Mouse (Mus musculus) neural tube, postnatal 0 days (tissue): ENCODE results near the gene Rbbp4. TPM values are rescaled to one million over a fixed set of nuclear protein-coding genes. Genes with fewer than 3 reads are reported as not detected.

Source experiments
- microRNA-seq: library from miRNA; unstranded; fragments of <30 nt; microRNA quantifications from one replicate; pipeline ENCODE4, GENCODE M21; 2016
- polyA plus RNA-seq: library from polyadenylated mRNA; unstranded; fragments of >200 nt; fragmentation: Nextera tagmentation; extraction: Ambion mirVana; gene quantifications from 2 replicates; pipeline ENCODE4 v1.2.1, GENCODE M21; 2015

The Rbbp4 gene
- polyA plus RNA-seq, result 186 and 200 TPM in 2 replicates

DNA sequence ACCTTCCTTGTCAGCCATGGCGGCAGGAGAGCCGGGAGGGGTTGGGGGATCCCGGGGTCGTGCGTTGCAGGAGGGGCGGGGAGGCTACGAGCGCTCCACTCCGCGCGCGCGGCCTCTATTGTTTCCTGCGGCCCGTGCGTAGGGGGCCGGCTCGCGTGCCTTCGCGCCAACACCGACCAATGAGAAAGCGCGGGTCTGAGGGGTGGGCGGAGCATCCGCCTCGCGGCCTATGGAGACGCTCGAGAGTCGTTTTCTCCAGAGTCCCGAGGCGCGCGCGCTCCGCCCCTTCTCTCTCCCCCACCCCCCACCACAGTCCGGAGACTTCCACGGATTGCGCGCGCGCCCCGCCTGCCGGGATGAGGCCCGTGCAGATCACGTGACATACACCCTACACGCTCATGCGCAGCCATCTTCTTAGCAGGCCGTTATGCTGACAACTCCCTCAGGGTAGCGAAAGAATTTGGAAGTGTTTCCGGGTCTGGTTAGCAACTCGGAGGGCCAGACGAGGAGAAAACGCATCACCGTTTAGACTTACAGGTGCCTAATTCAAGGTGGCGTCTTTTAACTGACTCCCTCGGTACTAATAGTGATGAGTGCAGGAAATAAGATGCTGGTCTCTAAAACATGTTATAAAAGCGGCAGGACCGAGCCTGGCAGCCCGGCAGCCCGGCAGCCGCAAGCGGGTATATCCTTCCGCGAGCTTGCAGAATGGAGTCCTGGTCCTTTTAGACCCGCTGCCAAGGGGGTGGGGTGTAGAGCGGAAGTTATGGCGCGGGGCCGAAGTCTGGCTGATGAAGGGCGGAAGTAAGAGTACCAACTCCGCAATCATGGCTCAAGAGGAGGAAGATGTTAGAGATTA lies at the start of gene Rbbp4, which contains the start of gene Zbtb8os:
Gene Rbbp4, minus strand, starts transcription at position 155 of the 859 bp plus-strand sequence.
Gene Zbtb8os, plus strand, starts transcription at position 480 of the 859 bp plus-strand sequence.

DNA sequence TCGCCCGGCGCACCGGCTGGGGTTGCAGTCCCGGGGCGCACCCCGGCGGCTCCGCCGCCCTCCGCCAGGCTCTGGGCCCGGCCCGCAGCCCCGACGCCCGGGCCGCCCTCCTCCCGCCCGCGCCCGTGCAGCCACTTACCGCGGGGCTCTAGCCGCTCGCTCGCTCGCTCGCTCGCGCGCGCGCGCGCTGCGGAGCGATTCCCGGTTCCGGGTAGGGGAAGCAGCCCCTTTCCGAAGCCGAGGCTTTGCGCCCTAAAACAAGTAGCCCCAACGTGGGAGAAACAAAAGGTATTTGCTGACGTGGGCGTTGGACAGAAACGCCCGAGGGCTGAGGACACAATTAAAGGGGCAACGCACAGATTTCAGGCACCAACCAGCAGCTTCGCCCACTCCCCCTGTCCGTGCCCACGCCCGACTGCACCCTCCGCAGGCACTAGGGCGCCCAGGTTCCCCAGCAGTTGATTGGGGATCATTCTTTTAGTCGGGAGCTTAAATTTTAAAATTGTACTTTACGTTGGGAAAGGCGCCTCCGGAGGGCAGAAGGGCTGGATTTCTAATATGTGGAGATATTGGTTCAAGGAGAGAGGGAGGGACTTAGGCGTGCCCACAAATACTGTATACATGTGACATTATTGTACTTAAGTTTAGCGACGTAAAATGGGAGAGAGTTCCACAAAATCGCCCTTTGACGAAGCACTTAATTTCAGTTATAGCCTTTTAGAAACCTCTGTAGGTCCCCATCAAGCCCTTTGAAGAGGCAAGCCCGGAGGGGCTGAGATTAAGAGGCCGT lies 42.6 kb upstream of the Rbbp4 start, which contains the start of gene Zbtb8a:
Gene Zbtb8a, minus strand, starts transcription at position 516 of the 790 bp plus-strand sequence.

DNA sequence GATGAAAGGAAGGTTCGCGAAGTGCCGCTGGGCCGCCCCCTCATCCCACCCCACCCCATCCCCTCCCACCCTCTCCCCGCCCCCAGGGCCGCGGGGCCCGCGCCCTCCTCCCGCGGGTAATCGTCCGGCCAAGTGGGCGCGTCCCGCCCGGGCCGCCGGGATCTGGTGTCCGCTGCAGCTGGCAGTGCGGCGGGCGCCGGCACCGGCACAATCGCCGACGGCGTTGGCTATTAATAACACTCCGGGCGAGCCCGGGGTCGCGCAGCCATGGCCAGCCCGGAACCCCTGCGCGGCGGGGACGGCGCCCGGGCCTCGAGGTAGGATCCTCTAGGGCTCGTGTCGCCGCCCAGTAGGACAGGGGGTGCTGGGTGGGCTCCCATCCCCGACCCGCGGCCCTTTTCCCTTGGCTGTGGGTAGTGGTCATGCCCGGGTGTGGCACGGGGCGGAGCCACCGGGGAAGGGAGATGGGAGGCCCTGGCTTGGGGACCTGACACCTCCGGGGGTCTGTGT lies 47.6 kb downstream of the Rbbp4 start, which contains the start of gene Sync:
Gene Sync, plus strand, starts transcription at position 146 of the 510 bp plus-strand sequence.

GRCm38 (mm10) chr4:129261196-129261595 lies 74.0 kb downstream of the Rbbp4 start, which contains the start of gene C77080:
C77080 (minus strand) TSS chr4:129261404.

Small RNA genes within 50 kb of the gene (microRNA-seq; reads per million reads assigned to microRNA genes)
- gene Gm22994, result not detected

Other genes with a start within 250 kb of the Rbbp4 start
- gene Tmem54, start 229.8 kb downstream of the Rbbp4 start, polyA plus RNA-seq, result 0.28 and 0.37 TPM in 2 replicates
- 234 and 265 TPM in 2 replicates for gene Hpca, start 213.3 kb downstream of the Rbbp4 start, polyA plus RNA-seq
- gene Fndc5, start 198.4 kb downstream of the Rbbp4 start, polyA plus RNA-seq, result 45.9 and 59.1 TPM in 2 replicates
- 13.1 TPM in 2 replicates for gene S100pbp, start 145.6 kb downstream of the Rbbp4 start, polyA plus RNA-seq
- gene Yars, start 145.6 kb downstream of the Rbbp4 start, polyA plus RNA-seq, result 83.2 and 104 TPM in 2 replicates
- gene C77080, start 74.0 kb downstream of the Rbbp4 start, polyA plus RNA-seq, result 4.8 and 5.7 TPM in 2 replicates
- gene Sync, start 47.8 kb downstream of the Rbbp4 start, polyA plus RNA-seq, result 3.4 TPM in 2 replicates
- 21.0 and 23.1 TPM in 2 replicates for gene Zbtb8os, start 325 bp upstream of the Rbbp4 start, polyA plus RNA-seq
- 14.9 and 16.7 TPM in 2 replicates for gene Zbtb8a, start 42.7 kb upstream of the Rbbp4 start, polyA plus RNA-seq
- 11.3 and 12.0 TPM in 2 replicates for gene Zbtb8b, start 105.5 kb upstream of the Rbbp4 start, polyA plus RNA-seq
- gene Bsdc1, start 126.2 kb upstream of the Rbbp4 start, polyA plus RNA-seq, result 24.4 and 26.3 TPM in 2 replicates
- 0.60 and 0.62 TPM in 2 replicates for gene Tssk3, start 155.7 kb upstream of the Rbbp4 start, polyA plus RNA-seq
- gene Fam229a, start 155.8 kb upstream of the Rbbp4 start, polyA plus RNA-seq, result 3.1 and 4.1 TPM in 2 replicates
- 1,475 and 1,521 TPM in 2 replicates for gene Marcksl1, start 178.2 kb upstream of the Rbbp4 start, polyA plus RNA-seq
- gene Hdac1, start 207.3 kb upstream of the Rbbp4 start, polyA plus RNA-seq, result 67.7 and 69.6 TPM in 2 replicates
- 10.8 and 13.8 TPM in 2 replicates for gene Lck, start 238.3 kb upstream of the Rbbp4 start, polyA plus RNA-seq
- gene Fam167b, start 243.2 kb upstream of the Rbbp4 start, polyA plus RNA-seq, result 0.25 and 0.43 TPM in 2 replicates